Mouse (Mus musculus) lung, postnatal 0 days (tissue): ENCODE measurements around the gene Gm5767.

ENCODE experiments used
- CTCF ChIP-seq: IDR thresholded peaks from 2 replicates; pipeline ENCODE4 v1.5.1; 2016; ENCODE audit warnings: antibody characterized with exemption, mild to moderate bottlenecking
- EP300 ChIP-seq: IDR thresholded peaks from 2 replicates; pipeline ENCODE4 v1.6.1; 2016; ENCODE audit warnings: antibody characterized with exemption, mild to moderate bottlenecking, control low read depth

DNA sequence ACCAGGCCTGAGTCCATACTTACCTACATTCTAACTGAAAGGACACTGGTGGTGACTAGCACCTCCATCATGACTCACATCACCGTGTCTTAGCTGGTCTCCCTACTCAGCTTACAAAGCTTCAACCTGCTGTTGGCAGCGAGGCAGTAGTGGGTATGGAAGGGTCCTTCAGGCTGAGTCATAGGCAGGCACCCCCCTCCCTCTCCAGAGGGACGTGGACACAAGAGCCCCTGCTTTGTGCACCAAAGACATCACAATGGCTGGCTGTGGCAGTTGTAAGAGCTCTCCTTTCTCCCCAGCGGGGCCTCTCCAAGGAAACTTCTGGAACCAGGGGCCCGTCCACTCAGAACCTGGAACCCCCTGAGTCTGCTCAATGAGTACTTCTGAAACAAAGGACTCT, at the start of gene Gm5767:
- no peak for TF ChIP-seq CTCF
- TF ChIP-seq EP300 = no peak
